Mouse (Mus musculus) brain, embryonic 14.5 days (tissue): ENCODE measurements around the gene 2700049A03Rik.

Experiments
- CTCF ChIP-seq: fragments of 200-500 bp; IDR thresholded peaks from 2 replicates; pipeline ENCODE4 v1.5.1; 2012; ENCODE audit warnings: inconsistent platforms, mild to moderate bottlenecking, moderate library complexity, borderline replicate concordance; ENCODE audit not compliant: insufficient read depth, insufficient read length; ENCODE audit errors: extremely low read depth
- POLR2A ChIP-seq: fragments of 200-500 bp; IDR thresholded peaks from 2 replicates; pipeline ENCODE4 v1.6.1; 2012; ENCODE audit warnings: mild to moderate bottlenecking, inconsistent platforms, borderline replicate concordance; ENCODE audit not compliant: poor library complexity, insufficient read depth, insufficient read length, severe bottlenecking; ENCODE audit errors: extremely low read depth

DNA sequence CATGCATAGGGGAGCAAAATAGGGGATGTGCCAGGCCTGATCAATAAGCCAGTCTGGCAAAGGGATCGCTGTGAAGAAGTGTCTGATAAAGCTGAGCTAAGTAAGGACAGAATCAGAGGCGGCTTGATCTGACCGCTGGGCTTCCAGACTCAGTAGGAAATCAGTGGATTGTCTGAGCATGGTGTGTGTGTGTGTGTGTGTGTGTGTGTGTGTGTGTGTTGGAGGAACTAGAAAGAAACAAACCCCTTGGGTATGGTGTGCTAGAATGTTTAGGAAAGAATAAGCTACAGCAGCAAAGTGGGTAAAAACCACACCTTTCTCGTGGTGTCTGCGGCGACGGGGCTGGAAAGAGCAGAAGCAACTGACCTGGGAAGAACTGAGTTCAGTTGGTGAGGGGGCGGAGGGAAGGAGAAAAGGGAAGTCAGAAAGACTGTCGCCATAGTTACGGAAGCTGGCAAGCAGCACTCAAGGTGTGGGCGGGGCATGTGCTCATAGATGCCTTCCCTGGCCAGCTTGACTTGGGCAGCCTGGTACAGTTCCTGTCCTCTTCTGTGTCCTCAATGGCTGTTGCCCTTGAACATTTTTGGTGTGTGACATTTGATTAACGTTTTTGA, 22.9 kb upstream of the 2700049A03Rik start:
- TF ChIP-seq CTCF: no peak
- no peak for TF ChIP-seq POLR2A
